Mouse (Mus musculus) limb, embryonic 13.5 days (tissue): ENCODE results near the gene Prr3. TPM values are rescaled to one million over a fixed set of nuclear protein-coding genes. Genes with fewer than 3 reads are reported as not detected.
"Not testable (repeated sequence)": the region's sequence is repeated elsewhere in the genome, so short reads cannot be mapped to it uniquely, and the experiment has no call there.

Source experiments
- ATAC-seq: fragments of 200-750 bp; cut with Nextera tagmentation; 2 replicates; pipeline ENCODE4 v1.8.0; 2017; ENCODE audit warnings: low read depth, moderate number of reproducible peaks, moderate TSS enrichment; ENCODE audit not compliant: low FRiP score
- H3K27ac ChIP-seq: fragments of 300-500 bp; sonication (generic); 2 replicates; pipeline ENCODE4 v1.5.1; 2015; ENCODE audit warnings: inconsistent platforms, mild to moderate bottlenecking, moderate library complexity
- H3K27me3 ChIP-seq: fragments of 300-500 bp; sonication (generic); 2 replicates; pipeline ENCODE4 v1.6.1; 2015; ENCODE audit warnings: mild to moderate bottlenecking, inconsistent platforms
- H3K36me3 ChIP-seq: fragments of 300-500 bp; sonication (generic); 2 replicates; pipeline ENCODE4 v1.6.1; 2015; ENCODE audit warnings: inconsistent platforms, mild to moderate bottlenecking, moderate library complexity
- H3K4me1 ChIP-seq: fragments of 300-500 bp; sonication (generic); 2 replicates; pipeline ENCODE4 v1.6.1; 2015; ENCODE audit warnings: inconsistent platforms
- H3K4me2 ChIP-seq: fragments of 300-500 bp; sonication (generic); replicated peaks from 2 replicates; pipeline ENCODE4 v1.6.1; 2015; ENCODE audit warnings: inconsistent platforms, mild to moderate bottlenecking, moderate library complexity
- H3K4me3 ChIP-seq: fragments of 300-500 bp; sonication (generic); 2 replicates; pipeline ENCODE4 v1.5.1; 2015; ENCODE audit warnings: moderate library complexity, mild to moderate bottlenecking, inconsistent platforms
- H3K9ac ChIP-seq: fragments of 300-500 bp; sonication (generic); 2 replicates; pipeline ENCODE4 v1.6.1; 2015; ENCODE audit warnings: mild to moderate bottlenecking, inconsistent platforms
- H3K9me3 ChIP-seq: fragments of 300-500 bp; sonication (generic); 2 replicates; pipeline ENCODE4 v1.6.1; 2016; ENCODE audit warnings: inconsistent platforms
- WGBS: fragments of 180-500 bp; shearing (Covaris S2); methylation state at CpG from one replicate; pipeline ENCODE4 v1.1.7; 2015; 5-methylcytosine and 5-hydroxymethylcytosine counted together
- polyA plus RNA-seq: library from polyadenylated mRNA; unstranded; fragments of >200 nt; fragmentation: Nextera tagmentation; extraction: Ambion mirVana; gene quantifications from 2 replicates; pipeline ENCODE4 v1.2.1, GENCODE M21; 2015

Prr3 gene
- polyA plus RNA-seq, 1 experiment from 2014 or later, result 46.4 TPM

- Histone ChIP-seq H3K27me3 (no peaks in the 10 kb centered on the region), H3K9ac (no peak overlapping the region), H3K9me3 (no peaks in the 10 kb centered on the region), H3K4me3 (no peak overlapping the region), H3K36me3 (peaks cover 14% of the 10 kb centered on the region), H3K27ac (no peak overlapping the region), H3K4me1 (peaks cover 5% of the 10 kb centered on the region; the same call in 1 of the 2 replicates), H3K4me2 (no peak overlapping the region)
- WGBS, result 74% methylated on average over 3 of the region's 3 CpGs
- no peak for ATAC-seq
These were observed 39.5 kb upstream of the Prr3 start for GRCm38 (mm10) chr17:36019519-36019918.

GRCm38 (mm10) chr17:36018979-36019378, 38.9 kb upstream of the Prr3 start:
- peaks cover 19% of the 10 kb centered on the region for H3K36me3 ChIP-seq
- H3K4me1 ChIP-seq, result peaks cover 5% of the 10 kb centered on the region; the same call in 1 of the 2 replicates
- no peaks in the 10 kb centered on the region for H3K27me3 ChIP-seq
- H3K4me2 ChIP-seq, result no peak overlapping the region
- no peaks in the 10 kb centered on the region for H3K9me3 ChIP-seq
- no peak overlapping the region for H3K27ac ChIP-seq
- no peak overlapping the region for H3K9ac ChIP-seq
- WGBS, result 75% methylated on average over 2 of the region's 2 CpGs
- ATAC-seq, result no peak
- no peak overlapping the region for H3K4me3 ChIP-seq

GRCm38 (mm10) chr17:36017046-36017445, 37.0 kb upstream of the Prr3 start:
- H3K36me3 ChIP-seq, result peaks cover 19% of the 10 kb centered on the region
- WGBS, result 86% methylated on average over 5 of the region's 5 CpGs

GRCm38 (mm10) chr17:36014977-36015376, 34.9 kb upstream of the Prr3 start:
- H3K27me3 ChIP-seq, result no peaks in the 10 kb centered on the region
- H3K4me3 ChIP-seq, result no peak overlapping the region
- no peak overlapping the region for H3K9ac ChIP-seq
- ATAC-seq, result no peak
- peaks cover 19% of the 10 kb centered on the region for H3K36me3 ChIP-seq
- WGBS, result 96% methylated on average over 5 of the region's 5 CpGs
- H3K4me2 ChIP-seq, result no peak overlapping the region
- no peaks in the 10 kb centered on the region for H3K4me1 ChIP-seq
- H3K9me3 ChIP-seq, result no peaks in the 10 kb centered on the region
- no peak overlapping the region for H3K27ac ChIP-seq

More at GRCm38 (mm10) chr17:36017046-36017445, 37.0 kb upstream of the Prr3 start:
- no peak overlapping the region for H3K9ac ChIP-seq
- no peak overlapping the region for H3K27ac ChIP-seq
- no peaks in the 10 kb centered on the region for H3K9me3 ChIP-seq
- no peak overlapping the region for H3K4me2 ChIP-seq
- no peak overlapping the region for H3K4me3 ChIP-seq
- H3K27me3 ChIP-seq, result no peaks in the 10 kb centered on the region
- no peak for ATAC-seq
- H3K4me1 ChIP-seq, result peaks cover 5% of the 10 kb centered on the region; the same call in 1 of the 2 replicates

- not testable (repeated sequence) for H3K4me1 ChIP-seq, H3K4me3 ChIP-seq
- 95% methylated on average over 7 of the region's 7 CpGs for WGBS
These were observed 24.4 kb upstream of the Prr3 start for GRCm38 (mm10) chr17:36004409-36004808.

GRCm38 (mm10) chr17:36003331-36003730, 23.3 kb upstream of the Prr3 start:
- WGBS, result 92% methylated on average over 7 of the region's 7 CpGs
- Histone ChIP-seq H3K4me1 (no peaks in the 10 kb centered on the region), H3K4me3 (no peak overlapping the region), H3K4me2 (no peak overlapping the region), H3K36me3 (peaks cover 11% of the 10 kb centered on the region), H3K27ac (no peak overlapping the region), H3K9me3 (peaks cover 6% of the 10 kb centered on the region; the same call in 1 of the 2 replicates), H3K27me3 (no peaks in the 10 kb centered on the region), H3K9ac (no peak overlapping the region)
- no peak for ATAC-seq

More at GRCm38 (mm10) chr17:36004409-36004808, 24.4 kb upstream of the Prr3 start:
- not testable (repeated sequence) for H3K9ac ChIP-seq, ATAC-seq, H3K9me3 ChIP-seq, H3K27me3 ChIP-seq, H3K4me2 ChIP-seq, H3K27ac ChIP-seq
- peaks cover 11% of the 10 kb centered on the region for H3K36me3 ChIP-seq

- Histone ChIP-seq H3K4me3 (no peak overlapping the region), H3K27me3 (no peaks in the 10 kb centered on the region), H3K4me2 (no peak overlapping the region), H3K27ac (no peak overlapping the region), H3K36me3 (peaks cover 11% of the 10 kb centered on the region), H3K9me3 (peaks cover 6% of the 10 kb centered on the region; the same call in 1 of the 2 replicates), H3K9ac (no peak overlapping the region), H3K4me1 (peaks cover 5% of the 10 kb centered on the region; the same call in 1 of the 2 replicates)
- WGBS, result 96% methylated on average over 6 of the region's 6 CpGs
- no peak for ATAC-seq
These were observed 21.9 kb upstream of the Prr3 start for GRCm38 (mm10) chr17:36001966-36002365.

- no peak overlapping the region for H3K4me2 ChIP-seq
- H3K9me3 ChIP-seq, result no peaks in the 10 kb centered on the region
- H3K4me3 ChIP-seq, result no peak overlapping the region
- H3K9ac ChIP-seq, result no peak overlapping the region
- H3K27me3 ChIP-seq, result no peaks in the 10 kb centered on the region
- peaks cover 5% of the 10 kb centered on the region; the same call in 1 of the 2 replicates for H3K36me3 ChIP-seq
- no peak for ATAC-seq
- H3K27ac ChIP-seq, result no peak overlapping the region
- H3K4me1 ChIP-seq, result peaks cover 5% of the 10 kb centered on the region; the same call in 1 of the 2 replicates
- WGBS, result 92% methylated on average over 12 of the region's 12 CpGs
These were observed 21.3 kb upstream of the Prr3 start for GRCm38 (mm10) chr17:36001121-36001897.

- Histone ChIP-seq H3K9ac (no peak overlapping the region), H3K4me1 (peaks cover 13% of the 10 kb centered on the region), H3K36me3 (no peaks in the 10 kb centered on the region), H3K4me3 (no peak overlapping the region), H3K4me2 (no peak overlapping the region), H3K9me3 (no peaks in the 10 kb centered on the region), H3K27ac (no peak overlapping the region), H3K27me3 (no peaks in the 10 kb centered on the region)
- WGBS, result 83% methylated on average over 4 of the region's 4 CpGs
- no peak for ATAC-seq
These were observed 20.3 kb upstream of the Prr3 start for GRCm38 (mm10) chr17:36000349-36000748.

- no peak overlapping the region for H3K9ac ChIP-seq
- ATAC-seq, result no peak
- peaks cover 18% of the 10 kb centered on the region for H3K4me1 ChIP-seq
- WGBS, result 86% methylated on average over 7 of the region's 7 CpGs
- H3K4me3 ChIP-seq, result no peak overlapping the region
- no peaks in the 10 kb centered on the region for H3K27me3 ChIP-seq
- H3K4me2 ChIP-seq, result no peak overlapping the region
- H3K9me3 ChIP-seq, result no peaks in the 10 kb centered on the region
- no peak overlapping the region for H3K27ac ChIP-seq
- H3K36me3 ChIP-seq, result no peaks in the 10 kb centered on the region
These were observed 19.3 kb upstream of the Prr3 start for GRCm38 (mm10) chr17:35999356-35999755.

- H3K9ac ChIP-seq, result no peak overlapping the region
- H3K4me2 ChIP-seq, result no peak overlapping the region
- no peaks in the 10 kb centered on the region for H3K36me3 ChIP-seq
- no peak for ATAC-seq
- no peak overlapping the region for H3K4me3 ChIP-seq
- no peaks in the 10 kb centered on the region for H3K27me3 ChIP-seq
- 89% methylated on average over 6 of the region's 6 CpGs for WGBS
- H3K4me1 ChIP-seq, result peaks cover 18% of the 10 kb centered on the region
- H3K9me3 ChIP-seq, result no peaks in the 10 kb centered on the region
- H3K27ac ChIP-seq, result no peak overlapping the region
These were observed 18.7 kb upstream of the Prr3 start for GRCm38 (mm10) chr17:35998545-35999305.
